Mouse (Mus musculus) CD4-positive helper T cell, adult 2 months (primary cell): ENCODE measurements around the gene Map4k4.

Source experiments
- DNase-seq: peaks from one replicate; pipeline ENCODE4 v3.0.0-alpha.2; 2012; ENCODE audit warnings: low read depth, missing footprints, low spot score

Gene Map4k4

GRCm38 (mm10) chr1:39935616-39936015, 34.9 kb downstream of the Map4k4 start:
- DNase-seq, result no peak

- peak; percentile 92 for DNase-seq
Measured at GRCm38 (mm10) chr1:39936332-39936802, 35.7 kb downstream of the Map4k4 start.

- no peak for DNase-seq
Measured at GRCm38 (mm10) chr1:39936934-39937333, 36.2 kb downstream of the Map4k4 start.

GRCm38 (mm10) chr1:39937609-39938008, 36.9 kb downstream of the Map4k4 start:
- no peak for DNase-seq

GRCm38 (mm10) chr1:39939401-39939800, 38.7 kb downstream of the Map4k4 start:
- no peak for DNase-seq

GRCm38 (mm10) chr1:39940342-39940741, 39.6 kb downstream of the Map4k4 start:
- DNase-seq, result no peak

GRCm38 (mm10) chr1:39941237-39942179, 40.8 kb downstream of the Map4k4 start:
- DNase-seq, result no peak

- DNase-seq, result no peak
Measured at GRCm38 (mm10) chr1:39942935-39943334, 42.2 kb downstream of the Map4k4 start.

- peak; percentile 56 for DNase-seq
Measured at GRCm38 (mm10) chr1:39944306-39944971, 43.7 kb downstream of the Map4k4 start.

- no peak for DNase-seq
Measured at GRCm38 (mm10) chr1:39944972-39945323, 44.2 kb downstream of the Map4k4 start.

- DNase-seq, result no peak
Measured at GRCm38 (mm10) chr1:39946391-39946790, 45.7 kb downstream of the Map4k4 start.

GRCm38 (mm10) chr1:39947179-39947578, 46.5 kb downstream of the Map4k4 start:
- no peak for DNase-seq

- DNase-seq, result no peak
Measured at GRCm38 (mm10) chr1:39947701-39948359, 47.1 kb downstream of the Map4k4 start.

GRCm38 (mm10) chr1:39949205-39949604, 48.5 kb downstream of the Map4k4 start:
- peak; percentile 72 for DNase-seq

- peak; percentile 60 for DNase-seq
Measured at GRCm38 (mm10) chr1:39949790-39950462, 49.2 kb downstream of the Map4k4 start.

GRCm38 (mm10) chr1:39950590-39950989, 49.9 kb downstream of the Map4k4 start:
- no peak for DNase-seq

- DNase-seq, result peak; percentile 74
Measured at GRCm38 (mm10) chr1:39954652-39955051, 53.9 kb downstream of the Map4k4 start.

- no peak for DNase-seq
Measured at GRCm38 (mm10) chr1:39956712-39957111, 56.0 kb downstream of the Map4k4 start.

- no peak for DNase-seq
Measured at GRCm38 (mm10) chr1:39957981-39958380, 57.3 kb downstream of the Map4k4 start.

GRCm38 (mm10) chr1:39960623-39961022, 59.9 kb downstream of the Map4k4 start:
- DNase-seq, result no peak

GRCm38 (mm10) chr1:39961113-39961512, 60.4 kb downstream of the Map4k4 start:
- DNase-seq, result peak; percentile 37

GRCm38 (mm10) chr1:39962321-39962720, 61.6 kb downstream of the Map4k4 start:
- no peak for DNase-seq
